Mouse (Mus musculus): ENCODE measurements around the gene Gpam.

DNA sequence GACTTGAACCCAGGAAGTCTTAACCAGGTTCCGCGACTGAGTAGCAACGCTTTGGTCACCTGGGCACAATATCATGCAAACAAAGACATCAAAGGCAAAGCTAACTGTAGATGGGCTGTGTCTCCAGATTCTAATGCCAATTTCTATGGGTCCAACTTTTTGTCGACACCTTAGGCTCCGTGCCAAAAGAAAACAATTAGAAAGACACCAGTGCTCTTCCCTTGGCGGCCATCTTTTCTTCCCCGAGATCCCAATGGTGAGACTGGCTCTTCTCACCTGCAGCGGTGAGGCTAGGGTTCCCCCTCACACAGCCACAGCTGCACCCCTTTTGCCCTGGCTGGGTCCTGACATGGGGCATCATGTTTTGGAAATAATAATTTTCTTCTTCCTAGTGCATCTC is 64.5 kb downstream of the Gpam start:
- TF ChIP-seq POLR2A (IDR thresholded peaks at IDR 0.05; ENCODE audit: insufficient read depth, low read depth, low read length) (no peak), CTCF (IDR thresholded peaks at IDR 0.05) (no peak)

All from heart, adult 2 months (tissue).